Mouse (Mus musculus): Measurements from ENCODE around the gene Glb1l2.

Gene Glb1l2

GRCm38 (mm10) chr9:26805935-26806666 is at the start of gene Glb1l2:
Glb1l2 (minus strand) TSS chr9:26806468.
- DNase-seq (ENCODE audit: low read depth, low spot score) = peak; percentile 87

- DNase-seq (ENCODE audit: low read depth, low spot score) = no peak
Observed at GRCm38 (mm10) chr9:26831089-26831488, 24.8 kb upstream of the Glb1l2 start.

- DNase-seq (ENCODE audit: low read depth, low spot score) = no peak
Observed at GRCm38 (mm10) chr9:26819942-26820341, 13.7 kb upstream of the Glb1l2 start.

GRCm38 (mm10) chr9:26808735-26809134 is 2.5 kb upstream of the Glb1l2 start:
- no peak for DNase-seq (ENCODE audit: low read depth, low spot score)

- DNase-seq (ENCODE audit: low read depth, low spot score) = no peak
Observed at GRCm38 (mm10) chr9:26804321-26804720, 1.9 kb downstream of the Glb1l2 start.

GRCm38 (mm10) chr9:26800357-26800756 is 5.9 kb downstream of the Glb1l2 start:
- DNase-seq (ENCODE audit: low read depth, low spot score) = no peak

GRCm38 (mm10) chr9:26798731-26799130 is 7.5 kb downstream of the Glb1l2 start:
- DNase-seq (ENCODE audit: low read depth, low spot score) = no peak

- no peak for DNase-seq (ENCODE audit: low read depth, low spot score)
Observed at GRCm38 (mm10) chr9:26798205-26798604, 8.1 kb downstream of the Glb1l2 start.

- peak; percentile 65 for DNase-seq (ENCODE audit: low read depth, low spot score)
Observed at GRCm38 (mm10) chr9:26792829-26793228, 13.4 kb downstream of the Glb1l2 start.

- DNase-seq (ENCODE audit: low read depth, low spot score) = no peak
Observed at GRCm38 (mm10) chr9:26783414-26783975, 22.8 kb downstream of the Glb1l2 start.

GRCm38 (mm10) chr9:26778421-26778820 is 27.8 kb downstream of the Glb1l2 start:
- DNase-seq (ENCODE audit: low read depth, low spot score) = peak; percentile 67

GRCm38 (mm10) chr9:26776122-26776902 is 30.0 kb downstream of the Glb1l2 start:
- DNase-seq (ENCODE audit: low read depth, low spot score) = peak; percentile 44

GRCm38 (mm10) chr9:26775700-26776099 is 30.6 kb downstream of the Glb1l2 start:
- no peak for DNase-seq (ENCODE audit: low read depth, low spot score)

- DNase-seq (ENCODE audit: low read depth, low spot score) = no peak
Observed at GRCm38 (mm10) chr9:26768181-26768580, 38.1 kb downstream of the Glb1l2 start.

GRCm38 (mm10) chr9:26762477-26762876 is 43.8 kb downstream of the Glb1l2 start:
- DNase-seq (ENCODE audit: low read depth, low spot score) = no peak

- DNase-seq (ENCODE audit: low read depth, low spot score) = no peak
Observed at GRCm38 (mm10) chr9:26760576-26760975, 45.7 kb downstream of the Glb1l2 start.

- no peak for DNase-seq (ENCODE audit: low read depth, low spot score)
Observed at GRCm38 (mm10) chr9:26760081-26760480, 46.2 kb downstream of the Glb1l2 start.

GRCm38 (mm10) chr9:26748893-26749292 is 57.4 kb downstream of the Glb1l2 start:
- no peak for DNase-seq (ENCODE audit: low read depth, low spot score)

GRCm38 (mm10) chr9:26747121-26747520 is 59.1 kb downstream of the Glb1l2 start:
- DNase-seq (ENCODE audit: low read depth, low spot score) = no peak

- no peak for DNase-seq (ENCODE audit: low read depth, low spot score)
Observed at GRCm38 (mm10) chr9:26742817-26743216, 63.5 kb downstream of the Glb1l2 start.

GRCm38 (mm10) chr9:26737116-26737515 is 69.2 kb downstream of the Glb1l2 start:
- DNase-seq (ENCODE audit: low read depth, low spot score) = no peak

GRCm38 (mm10) chr9:26733986-26734385 is 72.3 kb downstream of the Glb1l2 start:
- DNase-seq (ENCODE audit: low read depth, low spot score) = no peak

Measured in skeletal muscle tissue, adult 2 months (tissue).